Mouse (Mus musculus): ENCODE data around the gene Hist1h3i. TPM values are rescaled to one million over a fixed set of nuclear protein-coding genes. Genes with fewer than 3 reads are reported as not detected.
"Not testable (repeated sequence)": the region's sequence is repeated elsewhere in the genome, so short reads cannot be mapped to it uniquely, and the experiment has no call there.

Gene Hist1h3i
- polyA plus RNA-seq, 1 experiment from 2014 or later = 56.3 TPM

- H3K4me3 ChIP-seq = no peak overlapping the region
- H3K9me3 ChIP-seq (replicated peaks) = no peaks in the 10 kb centered on the region
- peaks cover 4% of the 10 kb centered on the region for H3K4me1 ChIP-seq (replicated peaks)
- no peak overlapping the region for H3K4me2 ChIP-seq
- no peaks in the 10 kb centered on the region for H3K36me3 ChIP-seq
- H3K27ac ChIP-seq = no peak overlapping the region
- whole genome bisulfite sequencing = 89% methylated on average over 7 of the region's 7 CpGs
- no peak overlapping the region for H3K9ac ChIP-seq
- H3K27me3 ChIP-seq = no peaks in the 10 kb centered on the region
- no peak for ATAC-seq (replicated peaks; ENCODE audit: insufficient number of reproducible peaks, insufficient read depth, low FRiP score, low read depth)
These were observed 12.4 kb upstream of the Hist1h3i start for GRCm38 (mm10) chr13:21795584-21795983.

GRCm38 (mm10) chr13:21790601-21791283, 7.6 kb upstream of the Hist1h3i start:
- ATAC-seq (replicated peaks; ENCODE audit: insufficient number of reproducible peaks, insufficient read depth, low FRiP score, low read depth) = no peak
- Histone ChIP-seq H3K4me2 (peak overlapping the region; percentile 69), H3K9ac (peak overlapping the region; percentile 47), H3K27ac (no peak overlapping the region), H3K4me3 (peak overlapping the region; percentile 36), H3K27me3 (no peaks in the 10 kb centered on the region), H3K9me3 (replicated peaks) (no peaks in the 10 kb centered on the region), H3K36me3 (no peaks in the 10 kb centered on the region), H3K4me1 (replicated peaks) (peaks cover 20% of the 10 kb centered on the region)
- 8% methylated on average over 18 of the region's 18 CpGs for WGBS

- no peak overlapping the region for H3K27ac ChIP-seq
- no peak overlapping the region for H3K4me2 ChIP-seq
- H3K4me1 ChIP-seq (replicated peaks) = peaks cover 20% of the 10 kb centered on the region
- no peak overlapping the region for H3K9ac ChIP-seq
- no peaks in the 10 kb centered on the region for H3K27me3 ChIP-seq
- no peak for ATAC-seq (replicated peaks; ENCODE audit: insufficient number of reproducible peaks, insufficient read depth, low FRiP score, low read depth)
- no peaks in the 10 kb centered on the region for H3K36me3 ChIP-seq
- H3K4me3 ChIP-seq = no peak overlapping the region
- no peaks in the 10 kb centered on the region for H3K9me3 ChIP-seq (replicated peaks)
- 54% methylated on average over 6 of the region's 6 CpGs for WGBS
These were observed 6.8 kb upstream of the Hist1h3i start for GRCm38 (mm10) chr13:21789925-21790324.

GRCm38 (mm10) chr13:21787760-21788593, 4.8 kb upstream of the Hist1h3i start:
- peak overlapping the region; percentile 83 for H3K27ac ChIP-seq
- WGBS = 24% methylated on average over 17 of the region's 21 CpGs
- peak overlapping the region; percentile 46 for H3K4me3 ChIP-seq
- ATAC-seq (replicated peaks; ENCODE audit: insufficient number of reproducible peaks, insufficient read depth, low FRiP score, low read depth) = peak; percentile 3; the same call in 1 of the 2 replicates
- H3K9me3 ChIP-seq (replicated peaks) = no peaks in the 10 kb centered on the region
- peak overlapping the region; percentile 64 for H3K4me2 ChIP-seq
- no peak overlapping the region for H3K9ac ChIP-seq
- peaks cover 30% of the 10 kb centered on the region for H3K4me1 ChIP-seq (replicated peaks)
- no peaks in the 10 kb centered on the region for H3K27me3 ChIP-seq
- H3K36me3 ChIP-seq = no peaks in the 10 kb centered on the region

GRCm38 (mm10) chr13:21786899-21787629, 3.9 kb upstream of the Hist1h3i start, which contains the start of the genes Hist1h2an and Hist1h2bp:
Gene Hist1h2an, minus strand, starts transcription at chr13:21787218.
Gene Hist1h2bp, plus strand, starts transcription at chr13:21787461.
- peak within 1 kb of the TSS; percentile 83 for H3K27ac ChIP-seq
- under 1% methylated on average over 44 of the region's 63 CpGs for WGBS
- ATAC-seq (replicated peaks; ENCODE audit: insufficient number of reproducible peaks, insufficient read depth, low FRiP score, low read depth) = peak; percentile 92
- H3K36me3 ChIP-seq; H3K27me3 ChIP-seq; H3K9me3 ChIP-seq (replicated peaks): not testable (repeated sequence)
- H3K9ac ChIP-seq = peak within 1 kb of the TSS; percentile 54
- H3K4me1 ChIP-seq (replicated peaks) = peaks cover 37% of the 10 kb centered on the region
- peak within 1 kb of the TSS; percentile 64 for H3K4me2 ChIP-seq
- H3K4me3 ChIP-seq = peak within 1 kb of the TSS; percentile 46

GRCm38 (mm10) chr13:21786189-21786898, 3.2 kb upstream of the Hist1h3i start:
- Histone ChIP-seq H3K4me3 (peak overlapping the region; percentile 46), H3K27ac (peak overlapping the region; percentile 83), H3K27me3 (no peaks in the 10 kb centered on the region), H3K36me3 (no peaks in the 10 kb centered on the region), H3K9ac (peak overlapping the region; percentile 54), H3K4me1 (replicated peaks) (peaks cover 38% of the 10 kb centered on the region), H3K9me3 (replicated peaks) (no peaks in the 10 kb centered on the region), H3K4me2 (peak overlapping the region; percentile 64)
- WGBS = 7% methylated on average over 8 of the region's 8 CpGs
- ATAC-seq (replicated peaks; ENCODE audit: insufficient number of reproducible peaks, insufficient read depth, low FRiP score, low read depth) = no peak

GRCm38 (mm10) chr13:21784311-21784710, 1.1 kb upstream of the Hist1h3i start:
- Histone ChIP-seq H3K4me3 (peak overlapping the region; percentile 51; the same call in 1 of the 2 replicates), H3K9ac (0 out of 2 replicates have a peak overlapping the region, but pooled peaks have one; percentile 28), H3K27me3 (no peaks in the 10 kb centered on the region), H3K4me1 (replicated peaks) (peaks cover 45% of the 10 kb centered on the region), H3K4me2 (peak overlapping the region; percentile 76; the same call in 1 of the 2 replicates), H3K27ac (peak overlapping the region; percentile 73), H3K36me3 (no peaks in the 10 kb centered on the region), H3K9me3 (replicated peaks) (no peaks in the 10 kb centered on the region)
- no peak for ATAC-seq (replicated peaks; ENCODE audit: insufficient number of reproducible peaks, insufficient read depth, low FRiP score, low read depth)
- 54% methylated on average over 6 of the region's 6 CpGs for WGBS

- H3K9ac ChIP-seq = peak overlapping the region; percentile 28
- ATAC-seq (replicated peaks; ENCODE audit: insufficient number of reproducible peaks, insufficient read depth, low FRiP score, low read depth) = no peak
- peak overlapping the region; percentile 73 for H3K27ac ChIP-seq
- no peaks in the 10 kb centered on the region for H3K36me3 ChIP-seq
- no peaks in the 10 kb centered on the region for H3K9me3 ChIP-seq (replicated peaks)
- H3K27me3 ChIP-seq = no peaks in the 10 kb centered on the region
- WGBS = 4% methylated on average over 9 of the region's 9 CpGs
- H3K4me1 ChIP-seq (replicated peaks) = peaks cover 45% of the 10 kb centered on the region
- H3K4me2 ChIP-seq = peak overlapping the region; percentile 76
- H3K4me3 ChIP-seq = peak overlapping the region; percentile 51
These were observed 578 bp upstream of the Hist1h3i start for GRCm38 (mm10) chr13:21783734-21784161.

- H3K36me3 ChIP-seq; H3K27me3 ChIP-seq; H3K9me3 ChIP-seq (replicated peaks); ATAC-seq (replicated peaks; ENCODE audit: insufficient number of reproducible peaks, insufficient read depth, low FRiP score, low read depth): not testable (repeated sequence)
- Histone ChIP-seq H3K4me2 (peak overlapping the region; percentile 76), H3K27ac (peak overlapping the region; percentile 73), H3K9ac (peak overlapping the region; percentile 62), H3K4me1 (replicated peaks) (peaks cover 37% of the 10 kb centered on the region), H3K4me3 (peak overlapping the region; percentile 51)
- 1% methylated on average over 14 of the region's 35 CpGs for WGBS
These were observed 562 bp downstream of the Hist1h3i start for GRCm38 (mm10) chr13:21782361-21783254.

- Histone ChIP-seq H3K9ac (no peak overlapping the region), H3K9me3 (replicated peaks) (no peaks in the 10 kb centered on the region), H3K27me3 (no peaks in the 10 kb centered on the region), H3K27ac (no peak overlapping the region), H3K4me1 (replicated peaks) (peaks cover 37% of the 10 kb centered on the region), H3K4me3 (no peak overlapping the region), H3K36me3 (no peaks in the 10 kb centered on the region), H3K4me2 (no peak overlapping the region)
- no peak for ATAC-seq (replicated peaks; ENCODE audit: insufficient number of reproducible peaks, insufficient read depth, low FRiP score, low read depth)
- WGBS = 95% methylated on average over 1 of the region's 1 CpGs
These were observed 1.5 kb downstream of the Hist1h3i start for GRCm38 (mm10) chr13:21781639-21782038.
